Mouse (Mus musculus) megakaryocyte progenitor cell, adult 5-6 weeks (primary cell): ENCODE data around the gene Slc15a1. TPM values are rescaled to one million over a fixed set of nuclear protein-coding genes. Genes with fewer than 3 reads are reported as not detected.

Source experiments
- ATAC-seq: replicated peaks from 2 replicates; pipeline ENCODE4 v1.8.0; 2016; ENCODE audit warnings: mild to moderate bottlenecking, moderate TSS enrichment, inconsistent platforms; ENCODE audit not compliant: poor library complexity
- total RNA-seq, 2 experiments: library from RNA; stranded (forward) in 1 of 2; stranded (reverse) in 1 of 2; fragments of 157-497, 149-512 nt in 1 of 2; fragments of 200-1000 nt in 1 of 2; gene quantifications; 2 replicates each; pipeline versions ENCODE4 v1.2.3 to v1.2.4; 2015 to 2017

Gene Slc15a1
- total RNA-seq, 2 experiments from 2014 or later: not detected

DNA sequence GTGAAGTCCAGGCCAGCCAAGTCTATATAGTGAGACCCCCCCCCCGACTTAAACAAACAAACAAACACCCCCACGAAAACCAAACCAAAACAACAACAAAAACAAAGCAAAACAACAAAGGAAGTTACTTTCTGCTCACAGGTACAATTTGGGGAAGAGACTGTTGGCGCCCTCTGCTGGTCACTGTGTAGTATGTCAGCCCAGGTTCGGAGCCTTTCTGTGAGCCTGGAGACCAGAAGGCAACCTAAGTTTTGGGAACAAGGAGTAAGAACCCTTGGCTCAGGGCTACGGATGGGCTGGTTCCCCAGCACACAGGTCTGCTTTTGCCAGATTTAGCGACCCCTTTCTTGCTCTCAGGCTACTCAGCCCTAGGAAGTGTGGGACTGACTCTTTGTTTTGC is 49.5 kb downstream of the Slc15a1 start:
- peak; percentile 63 for ATAC-seq

DNA sequence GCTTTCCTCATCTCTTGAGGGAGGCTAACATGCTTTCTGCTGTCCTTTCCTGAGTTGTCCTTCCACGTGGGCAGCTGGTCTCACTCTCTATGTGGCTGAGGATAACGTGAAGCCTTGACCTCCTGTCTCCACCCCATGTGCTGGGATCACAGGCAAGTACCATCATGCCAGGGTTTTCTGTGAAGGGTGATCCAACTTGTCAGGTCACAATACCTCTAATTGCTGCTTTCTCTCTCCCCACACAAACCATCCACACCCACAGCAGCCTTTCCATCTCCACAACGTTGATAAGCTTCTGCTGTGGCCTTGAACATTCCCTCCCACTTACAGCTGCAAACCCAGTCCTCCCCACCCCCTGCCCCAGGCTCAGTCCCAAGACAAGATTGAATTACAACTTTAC is 51.9 kb downstream of the Slc15a1 start:
- no peak for ATAC-seq

DNA sequence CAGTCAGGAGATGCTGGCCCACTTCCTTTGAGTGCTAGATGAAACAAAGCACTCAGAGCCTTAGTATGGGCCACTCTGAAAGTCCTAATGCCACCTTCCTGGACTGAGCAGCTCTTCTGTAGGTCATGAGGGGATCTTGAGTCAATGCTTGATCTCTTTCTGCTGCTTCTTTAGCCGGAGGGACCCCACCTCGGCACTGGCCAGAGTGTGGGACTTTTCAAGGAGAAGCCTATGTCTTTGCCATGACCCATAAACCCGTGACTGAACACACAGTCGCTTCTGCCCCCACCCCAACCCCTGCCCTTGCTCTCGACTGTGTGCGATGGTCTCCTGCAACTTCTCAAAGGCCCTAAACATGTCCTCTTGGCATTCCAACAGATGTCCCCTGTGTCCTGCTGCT is 52.8 kb downstream of the Slc15a1 start:
- no peak for ATAC-seq

DNA sequence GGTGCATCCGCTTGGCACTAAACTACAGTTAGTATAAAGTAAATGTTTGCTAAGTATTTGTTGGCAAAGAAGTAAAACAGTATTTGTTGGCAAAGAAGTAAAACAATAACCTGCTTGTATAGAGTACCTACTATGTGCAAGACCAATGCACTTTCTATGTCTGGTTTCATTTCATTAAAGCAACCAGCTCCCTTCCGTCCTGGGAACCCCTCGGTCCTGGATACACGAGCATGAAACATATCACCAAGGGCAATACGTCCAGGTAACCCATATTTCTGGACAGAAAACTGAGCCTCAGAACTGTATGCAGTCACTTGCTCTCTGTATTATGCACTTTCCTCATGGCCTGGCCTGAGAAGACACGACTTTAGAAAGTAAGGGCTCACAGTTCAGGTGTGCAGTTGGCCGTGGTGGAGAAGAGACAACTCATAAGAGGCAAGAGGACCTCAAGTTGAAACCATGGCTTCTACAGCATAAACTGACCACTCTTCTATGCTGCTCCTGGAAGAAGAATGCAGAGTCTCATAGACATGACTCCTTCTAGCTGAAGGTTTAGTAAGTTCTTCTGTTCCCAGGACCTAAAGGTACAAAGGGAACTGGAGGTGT is 53.5 kb downstream of the Slc15a1 start:
- no peak for ATAC-seq

DNA sequence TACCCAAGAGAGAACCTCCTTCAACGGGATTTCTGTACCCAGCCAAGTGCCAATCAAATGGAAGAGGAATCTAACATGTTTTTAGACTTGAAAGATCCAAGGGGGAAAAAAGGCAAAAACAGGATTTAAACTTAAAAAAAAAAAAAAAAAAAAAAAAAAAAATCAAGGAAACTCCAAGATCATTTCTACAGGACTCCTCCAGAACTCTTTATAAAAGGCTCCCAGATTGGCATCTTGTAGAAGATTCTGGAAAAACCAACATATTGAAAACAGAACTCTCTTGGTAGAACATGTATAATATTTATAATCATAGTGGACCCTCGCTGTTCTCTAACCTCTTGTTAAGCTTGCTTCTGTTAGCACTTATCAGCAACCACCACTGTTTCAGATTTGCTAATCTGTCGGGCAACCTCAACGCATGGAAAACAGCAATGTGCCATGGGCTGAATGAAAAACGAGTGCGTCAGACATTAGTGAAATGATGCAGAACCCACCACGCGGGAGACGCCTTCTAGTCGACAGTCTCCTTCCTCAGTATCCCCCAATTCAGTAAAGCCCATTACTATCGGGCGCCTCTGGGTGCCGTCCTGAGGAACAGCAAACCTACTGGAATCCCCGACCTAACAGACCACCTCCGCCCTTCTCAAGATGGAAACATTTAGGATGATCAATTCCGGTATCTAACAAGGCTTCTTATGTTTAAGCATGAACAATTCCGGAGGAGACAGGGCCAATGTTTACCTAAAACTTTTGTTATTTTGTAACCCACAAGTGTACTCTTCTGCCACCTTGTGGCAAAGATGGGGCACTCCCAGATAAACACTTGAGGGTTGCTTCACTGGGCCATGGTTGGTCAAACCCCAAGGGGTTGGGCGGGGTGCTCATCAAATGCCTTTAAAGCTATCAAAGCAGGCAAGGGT is 54.3 kb downstream of the Slc15a1 start:
- ATAC-seq: peak; percentile 70

DNA sequence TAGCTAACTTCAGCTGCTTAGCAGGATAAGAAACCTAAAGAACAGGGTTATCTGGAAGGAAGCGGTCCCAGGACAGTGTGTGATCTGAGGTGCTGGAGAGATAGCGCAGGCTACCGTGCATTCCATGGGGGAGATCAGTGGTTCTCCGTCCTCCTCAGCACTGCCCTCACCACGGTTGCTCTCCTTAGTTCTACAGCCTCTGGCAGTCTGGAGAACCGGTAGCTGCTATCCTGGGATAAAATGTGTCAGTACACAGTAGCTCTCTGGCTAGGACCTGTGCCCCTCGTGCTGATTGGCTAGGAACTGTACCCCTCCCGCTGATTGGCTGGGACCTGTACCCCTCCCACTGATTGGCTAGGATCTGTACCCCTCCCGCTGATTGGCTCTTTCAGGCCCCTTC is 58.1 kb downstream of the Slc15a1 start:
- ATAC-seq: peak; percentile 73

DNA sequence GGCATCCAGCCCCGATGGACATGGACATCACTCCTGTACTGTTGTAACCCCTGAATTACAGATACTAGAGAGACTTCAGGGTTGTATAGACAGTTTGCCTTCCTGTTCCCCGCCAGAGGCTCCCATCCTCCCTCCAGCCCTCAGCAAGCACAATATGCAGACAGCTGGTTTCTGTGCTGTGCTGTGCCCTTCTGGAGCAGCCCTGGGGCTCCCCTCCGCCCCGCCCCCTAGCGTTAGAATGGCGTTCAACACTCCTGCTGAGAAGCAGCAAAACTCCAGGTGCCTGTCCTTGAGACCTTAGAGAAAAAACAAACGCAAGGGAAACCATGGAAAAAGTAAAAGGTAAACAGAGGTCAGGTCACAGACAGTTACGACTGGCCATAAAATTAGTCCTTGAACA is 59.9 kb downstream of the Slc15a1 start:
- peak; percentile 65 for ATAC-seq

DNA sequence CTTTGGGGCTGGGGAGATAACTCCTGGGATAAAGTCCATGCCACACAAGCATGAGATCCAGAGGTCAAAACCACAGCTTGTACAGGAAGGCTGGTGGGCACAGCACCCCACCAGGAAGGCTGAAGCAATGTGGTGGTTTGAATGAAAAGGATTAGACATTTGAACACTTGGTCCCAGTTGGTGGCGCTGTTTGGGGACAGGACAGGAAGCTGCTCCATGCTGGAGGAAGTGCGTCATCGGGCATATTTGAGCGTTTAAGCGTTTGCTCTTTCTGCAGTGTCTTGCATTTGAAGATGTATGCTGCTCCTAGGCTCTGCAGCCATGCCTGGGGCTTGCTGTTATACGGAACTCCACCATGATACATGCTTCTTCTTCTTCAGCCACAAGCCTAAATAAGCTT is 64.2 kb downstream of the Slc15a1 start:
- no peak for ATAC-seq

DNA sequence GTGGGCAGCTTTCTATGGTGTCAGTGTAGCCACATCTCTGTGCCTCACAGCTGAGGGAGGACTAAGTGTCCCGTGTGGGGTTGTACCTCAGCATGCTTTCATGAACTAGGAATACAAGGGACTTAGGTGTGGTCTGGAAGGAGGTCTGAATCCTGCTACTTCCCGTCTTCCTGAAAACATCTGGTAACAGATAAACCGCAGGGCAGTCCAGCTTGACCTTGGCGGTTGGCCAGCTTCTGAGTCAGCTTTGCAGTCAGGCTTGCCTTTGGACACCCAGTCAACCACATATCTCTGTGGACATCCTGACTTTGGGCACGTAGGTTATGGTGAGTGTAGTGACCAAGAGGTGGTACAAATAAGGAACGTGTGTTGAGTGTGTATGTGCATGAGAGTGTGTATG is 68.0 kb downstream of the Slc15a1 start:
- peak; percentile 65 for ATAC-seq

DNA sequence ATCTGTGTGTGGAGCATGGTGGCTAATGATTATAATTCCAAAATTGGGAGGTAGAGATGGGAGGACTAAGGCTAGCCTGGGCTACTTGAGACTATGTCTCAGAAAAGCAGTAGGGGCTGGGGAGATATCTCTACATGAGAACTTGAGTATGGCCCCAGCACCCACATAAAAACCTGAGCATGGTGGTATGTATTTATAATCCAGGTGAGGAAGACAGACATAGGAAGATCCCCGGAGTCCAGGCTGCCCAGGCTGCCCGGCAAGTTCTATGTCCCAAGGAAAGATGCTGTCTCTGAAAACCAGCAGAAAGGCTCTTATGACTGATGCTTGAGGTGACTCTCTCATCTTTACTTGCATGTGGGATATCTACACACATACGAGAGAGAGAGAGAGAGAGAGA is 68.6 kb downstream of the Slc15a1 start:
- ATAC-seq: no peak

DNA sequence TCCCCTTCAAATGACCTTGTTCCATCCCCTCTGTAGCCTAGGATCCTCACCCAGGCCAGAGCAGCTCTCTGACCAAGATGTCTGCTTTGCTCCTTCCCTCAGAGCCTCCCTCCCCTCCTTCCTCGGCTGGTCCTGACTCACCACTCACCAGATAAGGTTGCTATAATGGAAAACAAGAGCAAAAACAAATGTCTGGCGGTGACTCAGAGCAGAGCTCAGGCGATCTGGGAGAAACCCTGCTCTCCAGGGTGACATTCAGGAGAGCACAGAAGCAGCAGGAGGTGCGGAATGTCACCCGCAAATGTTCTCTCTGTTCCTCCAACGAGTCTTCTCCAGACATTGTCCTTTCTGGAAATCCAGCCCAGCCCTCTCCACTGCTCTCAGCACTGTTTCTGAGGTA is 69.3 kb downstream of the Slc15a1 start:
- ATAC-seq: peak; percentile 45

DNA sequence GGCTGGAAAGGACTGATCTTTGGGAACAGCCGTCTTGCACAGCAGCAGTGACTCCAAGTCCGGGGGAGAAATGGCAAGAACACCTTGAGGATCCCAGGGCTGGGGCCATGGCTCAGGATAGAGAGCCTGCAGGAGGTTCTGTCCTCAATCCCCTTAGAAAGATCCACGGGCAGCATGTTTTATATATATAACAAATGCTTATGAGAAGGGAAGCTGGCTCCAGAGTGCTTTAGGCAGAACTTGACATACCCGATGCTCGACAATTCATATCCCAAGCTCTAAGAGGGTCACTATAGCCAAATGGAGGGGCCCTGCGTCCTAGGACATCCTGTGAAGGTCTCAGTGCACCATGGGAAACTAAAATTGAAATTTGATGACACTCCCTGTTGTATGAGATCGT is 73.8 kb downstream of the Slc15a1 start:
- ATAC-seq: no peak

DNA sequence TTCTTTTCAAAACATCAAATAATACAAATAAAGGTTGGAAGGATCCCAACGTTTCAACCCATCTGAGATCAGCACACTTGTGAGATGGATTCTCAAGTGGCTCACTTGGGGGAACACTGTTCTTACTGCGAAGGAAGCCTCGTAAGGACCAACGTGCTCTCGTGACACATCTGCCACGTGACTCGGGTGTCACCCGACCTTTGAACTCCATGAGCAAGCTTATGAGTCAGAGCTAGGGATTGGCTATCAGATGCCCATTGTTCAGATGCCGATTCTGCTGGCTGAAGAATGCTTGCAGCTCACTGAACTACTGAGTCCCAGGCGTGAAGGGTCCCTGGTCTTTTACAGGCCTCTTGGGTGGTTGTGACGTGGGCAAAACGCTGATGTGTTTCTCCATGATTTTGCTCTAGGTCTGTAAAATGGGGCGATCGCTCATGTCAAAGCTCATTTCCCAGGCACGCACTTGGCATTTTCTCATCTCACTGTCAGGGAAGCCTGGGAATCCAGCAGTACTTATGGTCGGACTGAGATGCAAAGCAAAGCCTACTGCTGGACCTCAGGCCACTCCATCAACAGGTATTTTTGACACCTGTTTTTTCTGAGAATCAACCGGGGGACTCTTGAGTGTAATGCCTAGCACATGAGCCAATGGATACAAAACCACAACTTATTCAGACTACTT is 75.1 kb downstream of the Slc15a1 start:
- no peak for ATAC-seq

DNA sequence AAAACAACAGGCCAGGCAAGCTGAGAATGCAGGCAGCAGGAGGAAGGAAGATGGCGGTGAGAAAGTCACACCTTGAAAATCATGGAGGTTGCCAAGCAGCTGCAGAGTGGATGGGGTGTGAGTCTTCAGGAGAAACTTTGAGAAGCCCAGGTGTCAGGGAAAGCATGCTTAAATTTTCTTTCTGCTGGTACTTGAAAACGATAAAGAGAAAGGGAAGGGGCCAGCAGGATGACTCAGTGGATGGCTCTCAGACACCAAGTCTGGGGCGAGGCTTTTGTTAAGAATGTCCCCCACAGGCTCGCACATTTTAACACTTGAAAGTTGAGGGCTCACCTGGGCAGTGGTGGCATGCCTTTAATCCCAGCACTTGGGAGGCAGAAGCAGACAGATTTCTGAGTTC is 76.9 kb downstream of the Slc15a1 start:
- no peak for ATAC-seq

DNA sequence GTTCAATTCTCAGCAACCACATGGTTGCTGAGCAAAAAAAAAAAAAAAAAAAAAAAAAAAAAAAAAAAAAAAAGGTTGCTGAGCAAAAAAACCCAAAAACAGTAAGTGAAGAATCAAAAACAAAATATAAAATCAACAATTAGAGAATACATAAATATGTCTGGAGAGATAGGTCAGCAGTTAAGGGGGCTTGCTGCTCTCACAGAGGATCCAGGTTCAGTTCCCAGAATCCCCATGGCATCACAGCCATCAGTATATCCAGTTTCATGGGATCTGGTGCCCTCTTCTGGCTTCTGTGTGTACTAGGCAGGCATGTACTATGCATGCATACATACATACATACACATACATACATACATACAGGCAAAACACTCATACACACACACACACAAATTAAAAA is 78.3 kb downstream of the Slc15a1 start:
- peak; percentile 51 for ATAC-seq

DNA sequence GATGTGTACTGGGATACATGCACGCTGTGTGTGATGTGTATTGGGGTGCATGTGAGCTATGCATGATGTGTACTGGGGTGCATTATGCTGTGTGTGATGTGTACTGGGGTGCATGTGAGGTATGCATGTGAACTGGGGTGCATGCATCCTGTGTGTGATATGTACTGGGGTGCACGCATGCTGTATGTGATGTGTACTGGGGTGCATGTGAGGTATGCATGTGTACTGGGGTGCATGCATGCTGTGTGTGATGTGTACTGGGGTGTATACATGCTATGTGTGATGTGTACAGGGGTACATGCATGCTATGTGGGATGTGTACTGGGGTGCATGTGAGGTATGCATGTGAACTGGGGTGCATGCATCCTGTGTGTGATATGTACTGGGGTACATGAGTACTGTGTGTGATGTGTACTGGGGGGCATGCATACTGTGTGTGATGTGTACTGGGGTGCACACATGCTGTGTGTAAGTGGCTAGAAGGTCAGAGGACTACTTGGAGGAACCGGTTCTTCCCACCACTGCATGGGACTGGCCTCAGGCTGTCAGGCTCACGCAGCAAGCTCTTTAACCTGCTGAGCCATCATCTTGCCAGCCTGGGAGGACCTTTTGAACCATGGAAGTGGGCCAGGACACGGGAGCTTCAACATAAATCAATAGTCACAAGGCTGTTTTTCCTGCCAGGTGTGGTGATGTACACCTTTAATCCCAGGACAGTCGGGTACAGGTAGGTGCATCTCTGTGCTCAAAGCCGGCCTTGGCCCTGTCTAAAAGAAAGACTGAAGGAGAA is 79.9 kb downstream of the Slc15a1 start:
- no peak for ATAC-seq

DNA sequence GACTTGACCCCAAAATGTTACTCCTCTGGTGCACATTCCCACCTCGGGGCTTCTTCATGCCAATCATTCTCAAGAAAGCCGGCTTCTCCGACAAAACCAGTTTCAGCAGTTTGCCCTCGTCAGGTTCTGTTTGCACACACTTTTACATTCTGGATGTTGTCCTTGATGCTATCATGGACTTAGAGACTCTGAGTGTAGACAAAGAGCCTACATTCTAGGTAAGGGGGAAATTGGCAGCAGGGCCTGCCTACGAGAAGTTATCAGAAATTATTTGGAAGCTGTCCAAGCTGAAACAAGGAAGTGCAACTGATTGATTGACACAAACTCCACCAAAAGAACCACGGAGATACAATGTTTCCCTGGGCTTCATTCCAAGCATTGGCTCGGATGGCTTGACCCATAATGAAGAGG is 81.7 kb downstream of the Slc15a1 start:
- peak; percentile 45 for ATAC-seq

DNA sequence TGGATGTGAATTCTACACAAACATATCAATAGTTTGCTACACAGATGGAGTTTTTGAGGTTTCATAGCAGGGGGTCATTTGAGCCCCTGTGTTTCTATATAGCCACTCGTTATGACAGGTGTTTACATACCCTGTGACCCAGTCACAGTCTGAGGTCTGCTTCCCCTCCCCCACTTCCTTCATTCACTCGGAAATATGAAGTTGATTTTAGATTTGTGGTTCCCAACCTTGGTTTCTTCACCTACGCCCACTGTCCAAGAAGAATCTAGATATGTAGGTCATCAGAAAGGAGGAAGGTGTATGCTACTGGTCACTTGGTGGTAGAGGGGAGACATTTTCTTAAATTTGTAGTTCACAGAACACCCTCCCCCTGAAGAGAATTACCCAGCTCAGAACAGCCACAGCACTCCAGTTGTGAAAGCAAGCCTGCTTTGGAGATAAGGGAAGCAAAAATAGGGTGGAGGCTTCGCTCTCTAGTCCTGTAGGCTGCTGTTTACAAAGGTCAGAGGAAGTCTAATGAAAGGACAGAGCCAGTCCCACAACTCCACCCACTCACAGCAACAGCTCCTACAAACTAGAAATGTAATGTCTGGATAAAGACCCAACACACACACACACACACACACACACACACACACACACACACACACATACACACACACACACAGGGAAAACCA is 82.2 kb downstream of the Slc15a1 start:
- peak; percentile 86 for ATAC-seq

DNA sequence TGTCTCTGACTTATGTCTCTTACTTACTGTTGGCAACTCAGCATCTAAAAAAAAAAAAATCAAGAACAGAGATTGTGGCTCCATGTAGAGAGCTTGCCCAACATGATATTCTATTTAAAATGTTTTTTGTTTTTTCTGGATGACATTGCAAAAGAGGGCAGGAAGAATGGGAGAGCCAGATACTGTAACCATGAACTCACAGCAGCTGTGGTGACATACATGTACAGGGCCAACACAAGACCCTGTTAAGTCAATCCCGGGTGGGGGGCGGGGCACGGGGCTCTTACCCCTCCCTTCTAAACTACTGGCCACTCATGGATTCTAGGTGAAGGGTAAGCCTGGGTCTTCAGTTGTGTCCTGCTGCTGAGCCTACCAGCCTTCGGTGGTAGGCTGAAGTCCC is 83.1 kb downstream of the Slc15a1 start:
- 0 out of 2 replicates have a peak, but pooled peaks have one; percentile 9 for ATAC-seq

DNA sequence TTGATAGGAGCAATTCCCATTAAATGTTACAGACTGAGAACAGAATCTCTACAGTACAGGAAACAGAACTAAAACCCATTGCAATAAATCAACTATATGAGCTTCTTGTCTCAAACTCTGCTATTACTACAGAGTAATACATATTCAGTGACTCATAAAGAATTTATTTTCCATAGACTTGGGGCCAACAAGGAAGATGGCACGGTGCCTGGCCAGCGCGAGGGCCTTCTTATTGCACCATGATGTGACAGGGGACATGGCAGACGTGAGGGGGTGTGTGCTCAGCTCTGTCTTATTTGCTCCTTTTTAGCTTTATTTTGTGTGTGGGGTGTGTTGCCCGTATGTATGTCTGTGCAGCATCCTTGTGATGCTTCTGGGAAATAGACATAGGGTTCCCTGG is 87.5 kb downstream of the Slc15a1 start:
- ATAC-seq: no peak
